Mouse (Mus musculus) cortical plate, adult 2 months (tissue): Measurements from ENCODE around the gene Cox7a1.
"Not testable (repeated sequence)": the region's sequence is repeated elsewhere in the genome, so short reads cannot be mapped to it uniquely, and the experiment has no call there.

Experiments
- CTCF ChIP-seq: fragments of 200-500 bp; IDR thresholded peaks from 2 replicates; pipeline ENCODE4 v1.5.1; 2011; ENCODE audit warnings: mild to moderate bottlenecking, control low read depth, low read length; ENCODE audit not compliant: insufficient read depth; ENCODE audit errors: extremely low read depth
- POLR2A ChIP-seq: fragments of 200-500 bp; IDR thresholded peaks from 2 replicates; pipeline ENCODE4 v1.6.1; 2011; ENCODE audit warnings: mild to moderate bottlenecking, low read length, control low read depth; ENCODE audit not compliant: insufficient read depth; ENCODE audit errors: extremely low read depth

DNA sequence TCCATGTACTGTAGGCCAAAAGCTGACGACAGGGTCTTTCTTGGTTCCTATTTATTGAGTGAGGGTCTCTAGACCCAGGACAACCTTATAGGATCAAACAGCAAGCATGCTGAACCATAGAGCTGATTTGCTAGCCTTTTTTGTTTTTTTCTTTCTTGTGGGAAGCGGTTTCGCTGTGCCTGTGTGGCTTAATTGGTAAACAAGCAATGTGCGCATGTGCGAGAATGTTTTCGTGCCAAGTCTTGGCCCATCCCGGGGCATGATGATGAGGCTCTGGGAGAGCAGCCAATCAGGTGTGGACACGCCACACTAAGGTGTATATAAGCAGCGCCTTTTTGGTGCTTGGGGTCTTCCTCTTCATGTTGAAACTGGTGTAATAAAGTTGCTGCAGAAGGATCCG lies 2.0 kb upstream of the Cox7a1 start:
- TF ChIP-seq POLR2A, CTCF: not testable (repeated sequence)
